Mouse (Mus musculus) c-Kit-negative CD71-positive TER-119-positive erythroid progenitor cells, embryonic 14.5 days (primary cell): ENCODE results near the gene Fgfr2.

Source experiments
- DNase-seq: peaks from one replicate; pipeline ENCODE4 v3.0.0-alpha.2; 2013; ENCODE audit warnings: low read depth, low spot score

Fgfr2 gene

GRCm38 (mm10) chr7:130260905-130261683 lies 2862.1 kb downstream of the Fgfr2 start:
- no peak for DNase-seq

GRCm38 (mm10) chr7:130260060-130260459 lies 2863.1 kb downstream of the Fgfr2 start:
- DNase-seq: no peak

- no peak for DNase-seq
Observed at GRCm38 (mm10) chr7:130258704-130259295, 2864.3 kb downstream of the Fgfr2 start.

- no peak for DNase-seq
Observed at GRCm38 (mm10) chr7:130257991-130258703, 2865.0 kb downstream of the Fgfr2 start.

GRCm38 (mm10) chr7:130253264-130253663 lies 2869.9 kb downstream of the Fgfr2 start:
- DNase-seq: no peak

GRCm38 (mm10) chr7:130251936-130252523 lies 2871.1 kb downstream of the Fgfr2 start:
- DNase-seq: no peak

- no peak for DNase-seq
Observed at GRCm38 (mm10) chr7:130250994-130251393, 2872.2 kb downstream of the Fgfr2 start.

- DNase-seq: no peak
Observed at GRCm38 (mm10) chr7:130248403-130248802, 2874.7 kb downstream of the Fgfr2 start.

GRCm38 (mm10) chr7:130247831-130248230 lies 2875.3 kb downstream of the Fgfr2 start:
- DNase-seq: no peak

- DNase-seq: no peak
Observed at GRCm38 (mm10) chr7:130246483-130246882, 2876.7 kb downstream of the Fgfr2 start.

- no peak for DNase-seq
Observed at GRCm38 (mm10) chr7:130244545-130244944, 2878.6 kb downstream of the Fgfr2 start.

- DNase-seq: no peak
Observed at GRCm38 (mm10) chr7:130243811-130244210, 2879.3 kb downstream of the Fgfr2 start.

GRCm38 (mm10) chr7:130240191-130240590 lies 2883.0 kb downstream of the Fgfr2 start:
- DNase-seq: no peak

- no peak for DNase-seq
Observed at GRCm38 (mm10) chr7:130237244-130237643, 2885.9 kb downstream of the Fgfr2 start.

GRCm38 (mm10) chr7:130233777-130234176 lies 2889.4 kb downstream of the Fgfr2 start:
- DNase-seq: no peak

- DNase-seq: no peak
Observed at GRCm38 (mm10) chr7:130230034-130230433, 2893.1 kb downstream of the Fgfr2 start.

GRCm38 (mm10) chr7:130225227-130225626 lies 2897.9 kb downstream of the Fgfr2 start:
- no peak for DNase-seq

GRCm38 (mm10) chr7:130222633-130223354 lies 2900.4 kb downstream of the Fgfr2 start:
- DNase-seq: no peak

- no peak for DNase-seq
Observed at GRCm38 (mm10) chr7:130221661-130222387, 2901.3 kb downstream of the Fgfr2 start.

- no peak for DNase-seq
Observed at GRCm38 (mm10) chr7:130220627-130221026, 2902.5 kb downstream of the Fgfr2 start.

GRCm38 (mm10) chr7:130219844-130220243 lies 2903.3 kb downstream of the Fgfr2 start:
- DNase-seq: no peak
